Mouse (Mus musculus): ENCODE measurements around the gene Gm17581. TPM values are rescaled to one million over a fixed set of nuclear protein-coding genes. Genes with fewer than 3 reads are reported as not detected.
"Not testable (repeated sequence)": the region's sequence is repeated elsewhere in the genome, so short reads cannot be mapped to it uniquely, and the experiment has no call there.

Gm17581 gene
- not detected in 2 replicates for polyA plus RNA-seq (2012; rRNA removed)

DNA sequence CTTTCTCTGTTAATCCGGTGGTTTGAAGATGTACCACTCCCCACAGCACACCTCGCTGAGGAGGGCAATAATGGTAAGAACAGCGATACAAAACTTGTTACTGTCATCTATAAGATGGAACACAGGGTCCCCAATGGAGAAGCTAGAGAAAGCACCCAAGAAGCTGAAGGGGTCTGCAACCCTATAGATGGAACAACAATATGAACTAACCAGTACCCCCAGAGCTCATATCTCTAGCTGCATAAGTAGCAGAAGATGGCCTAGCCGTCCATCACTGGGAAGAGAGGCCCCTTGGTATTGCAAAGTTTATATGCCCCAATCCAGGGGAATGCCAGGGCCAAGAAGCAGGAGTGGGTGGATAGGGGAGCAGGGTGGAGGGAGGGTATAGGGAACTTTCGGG, at the start of gene Gm17581:
TSS of gene Gm17581 (minus strand) at position 101 of the 400 bp plus-strand sequence.
- H3K4me3 ChIP-seq (ENCODE audit: insufficient read depth, low read length); H3K4me1 ChIP-seq (ENCODE audit: control insufficient read depth, insufficient read depth, low read length); H3K27ac ChIP-seq (ENCODE audit: insufficient read depth, low read length): not testable (repeated sequence)

DNA sequence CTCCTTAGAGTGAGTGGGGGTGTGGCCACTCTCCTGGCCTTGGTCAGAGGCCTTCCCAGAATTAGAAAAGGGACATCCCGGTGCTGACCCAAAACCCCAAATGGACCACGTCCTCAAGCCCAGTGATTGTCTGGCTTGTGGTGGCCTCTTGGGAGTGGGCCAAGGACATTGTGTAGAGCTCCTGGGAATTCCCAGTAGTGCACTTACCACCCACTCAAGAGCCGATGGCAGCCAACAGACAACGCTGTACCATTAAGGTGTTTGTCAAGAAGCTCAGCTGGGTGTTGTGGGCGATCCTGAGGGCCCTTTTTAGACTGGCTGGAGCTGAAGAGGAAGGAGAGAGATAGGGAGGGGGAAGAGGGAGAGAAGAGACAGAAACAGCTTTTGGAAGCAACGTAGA, 48.9 kb upstream of the Gm17581 start:
- no peak for TF ChIP-seq POLR2A (IDR thresholded peaks at IDR 0.05; ENCODE audit: extremely low read depth, insufficient read depth, low read length)
- TF ChIP-seq CTCF (IDR thresholded peaks at IDR 0.05; ENCODE audit: extremely low read depth, insufficient read depth, low read length) = no peak
- H3K4me3 ChIP-seq (ENCODE audit: insufficient read depth, low read length) = no peak overlapping the region
- no peak overlapping the region for H3K27ac ChIP-seq (ENCODE audit: insufficient read depth, low read length)
- peaks cover 5% of the 10 kb centered on the region for H3K4me1 ChIP-seq (ENCODE audit: control insufficient read depth, insufficient read depth, low read length)

DNA sequence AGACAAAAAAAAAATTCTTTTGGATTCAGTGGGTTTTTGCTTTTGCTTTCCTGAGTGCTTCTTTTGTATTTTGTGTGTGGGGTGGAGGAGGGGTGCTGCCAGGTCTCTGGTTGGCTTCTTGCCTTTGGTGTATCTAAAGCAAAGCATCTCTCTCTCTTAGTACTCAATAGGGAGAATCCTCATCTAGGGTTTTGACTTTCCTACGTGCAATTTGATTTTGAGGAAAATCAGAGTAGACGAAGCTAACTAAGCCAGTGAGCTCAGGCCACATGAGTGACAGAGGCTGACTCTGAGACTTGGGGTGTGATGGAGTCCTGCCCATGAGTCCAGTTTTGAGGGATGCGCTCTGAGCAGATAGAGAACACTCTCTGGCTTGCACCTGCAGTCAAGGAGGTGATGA, 43.8 kb upstream of the Gm17581 start:
- TF ChIP-seq POLR2A (IDR thresholded peaks at IDR 0.05; ENCODE audit: extremely low read depth, insufficient read depth, low read length) (no peak), CTCF (IDR thresholded peaks at IDR 0.05; ENCODE audit: extremely low read depth, insufficient read depth, low read length) (no peak)
- Histone ChIP-seq H3K27ac (ENCODE audit: insufficient read depth, low read length) (no peak overlapping the region), H3K4me1 (ENCODE audit: control insufficient read depth, insufficient read depth, low read length) (peaks cover 3% of the 10 kb centered on the region; the same call in 1 of the 2 replicates), H3K4me3 (ENCODE audit: insufficient read depth, low read length) (no peak overlapping the region)

DNA sequence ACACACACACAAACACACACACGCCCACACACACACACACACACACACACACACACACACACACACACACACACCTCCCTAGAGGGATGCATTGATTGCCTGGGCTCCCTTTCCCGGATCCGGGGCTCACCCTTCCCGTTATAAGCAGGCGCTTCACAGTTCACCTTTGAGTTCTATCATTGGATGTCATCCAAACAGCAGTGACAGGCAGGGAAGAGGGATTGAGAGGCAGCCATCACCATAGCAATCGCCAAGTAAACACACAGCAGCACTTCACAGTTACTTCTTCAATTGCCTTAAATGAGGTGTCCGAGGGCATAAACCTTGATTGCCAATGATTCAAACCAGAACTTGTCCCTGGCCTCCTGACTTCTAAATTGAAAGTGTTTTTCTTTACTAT, 43.4 kb upstream of the Gm17581 start:
- TF ChIP-seq CTCF (IDR thresholded peaks at IDR 0.05; ENCODE audit: extremely low read depth, insufficient read depth, low read length) (no peak), POLR2A (IDR thresholded peaks at IDR 0.05; ENCODE audit: extremely low read depth, insufficient read depth, low read length) (no peak)
- H3K4me3 ChIP-seq (ENCODE audit: insufficient read depth, low read length) = no peak overlapping the region
- peaks cover 3% of the 10 kb centered on the region; the same call in 1 of the 2 replicates for H3K4me1 ChIP-seq (ENCODE audit: control insufficient read depth, insufficient read depth, low read length)
- H3K27ac ChIP-seq (ENCODE audit: insufficient read depth, low read length) = no peak overlapping the region

DNA sequence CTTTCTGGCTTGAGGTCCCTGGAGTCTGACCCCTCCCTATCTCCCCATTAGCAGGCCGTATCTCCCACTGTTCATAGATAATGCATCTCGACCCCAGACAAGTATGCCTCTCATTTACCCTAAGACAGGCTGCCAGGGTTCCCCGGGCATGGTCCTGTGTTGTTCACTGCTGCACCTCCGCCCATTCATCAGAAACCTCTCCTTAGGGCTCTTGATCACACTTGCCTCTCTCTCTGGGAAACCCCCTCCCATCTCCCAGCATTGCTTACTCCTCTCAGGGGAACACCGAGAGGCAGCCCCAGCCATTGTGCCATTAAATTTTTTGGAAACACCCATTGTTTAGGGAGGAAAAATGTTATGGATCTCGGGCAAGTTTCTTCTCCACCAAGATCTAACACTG, 42.3 kb upstream of the Gm17581 start:
- H3K4me3 ChIP-seq (ENCODE audit: insufficient read depth, low read length) = no peak overlapping the region
- TF ChIP-seq CTCF (IDR thresholded peaks at IDR 0.05; ENCODE audit: extremely low read depth, insufficient read depth, low read length) = no peak
- no peak for TF ChIP-seq POLR2A (IDR thresholded peaks at IDR 0.05; ENCODE audit: extremely low read depth, insufficient read depth, low read length)

DNA sequence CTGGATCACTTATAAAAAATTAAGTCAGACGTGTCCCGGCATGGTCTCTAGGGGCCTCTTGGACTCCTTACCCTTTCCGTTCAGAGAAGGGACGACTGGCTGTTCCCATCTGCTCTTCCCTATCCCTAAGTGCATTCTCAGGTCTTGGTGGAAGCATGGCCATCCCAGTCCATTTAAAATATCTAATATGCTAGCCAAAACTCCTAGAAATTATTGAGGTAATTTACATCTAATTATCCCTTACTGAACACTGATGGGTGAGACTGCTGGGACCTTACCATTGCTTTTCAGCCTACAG, 42.0 kb upstream of the Gm17581 start:
- TF ChIP-seq POLR2A (IDR thresholded peaks at IDR 0.05; ENCODE audit: extremely low read depth, insufficient read depth, low read length) (no peak), CTCF (IDR thresholded peaks at IDR 0.05; ENCODE audit: extremely low read depth, insufficient read depth, low read length) (no peak)
- H3K27ac ChIP-seq (ENCODE audit: insufficient read depth, low read length) = no peak overlapping the region
- no peak overlapping the region for H3K4me3 ChIP-seq (ENCODE audit: insufficient read depth, low read length)
- peaks cover 3% of the 10 kb centered on the region; the same call in 1 of the 2 replicates for H3K4me1 ChIP-seq (ENCODE audit: control insufficient read depth, insufficient read depth, low read length)

More for the DNA sequence above, 42.3 kb upstream of the Gm17581 start:
- Histone ChIP-seq H3K27ac (ENCODE audit: insufficient read depth, low read length) (no peak overlapping the region), H3K4me1 (ENCODE audit: control insufficient read depth, insufficient read depth, low read length) (peaks cover 3% of the 10 kb centered on the region; the same call in 1 of the 2 replicates)

DNA sequence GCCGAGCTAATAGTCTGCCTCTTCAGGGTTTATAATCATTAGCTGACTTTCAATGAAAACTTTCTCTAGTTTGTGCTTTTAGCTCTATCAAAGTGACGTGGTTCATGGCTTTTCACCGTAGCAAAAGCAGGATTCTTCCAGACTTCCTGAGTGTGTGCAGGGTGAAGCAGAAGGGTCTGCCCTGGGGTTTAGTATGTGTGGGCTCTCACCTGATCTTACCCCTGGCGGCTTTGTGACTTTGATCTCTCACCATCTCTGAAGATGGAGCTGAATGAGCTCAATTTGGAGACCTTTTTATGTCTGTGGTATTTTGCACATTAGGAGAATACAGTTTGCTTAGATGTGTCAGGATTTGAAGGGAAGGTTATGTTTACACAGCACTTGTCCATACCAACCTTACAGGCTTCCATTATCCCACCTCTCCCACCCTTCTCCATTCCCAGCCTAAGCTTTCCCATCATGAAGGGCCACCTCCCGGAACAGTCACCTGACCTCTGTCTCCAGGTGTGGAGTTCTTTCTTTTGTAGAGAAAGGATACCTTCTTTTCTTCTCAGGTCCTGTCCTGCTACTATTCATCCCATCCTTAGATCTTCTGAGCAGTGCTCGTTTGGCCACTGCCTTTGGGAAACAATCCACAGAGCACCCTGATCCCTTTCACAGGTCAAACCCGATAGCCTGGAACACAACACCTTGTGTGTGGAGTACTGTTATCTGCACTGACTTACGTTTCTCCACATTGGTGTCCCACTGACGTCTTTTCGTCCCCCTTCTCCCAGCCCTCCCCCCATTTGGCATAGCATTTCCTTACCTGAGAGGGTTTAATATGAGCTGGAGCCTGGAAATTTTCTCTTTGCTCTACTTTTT, 41.4 kb upstream of the Gm17581 start:
- Histone ChIP-seq H3K4me3 (ENCODE audit: insufficient read depth, low read length) (no peak overlapping the region), H3K4me1 (ENCODE audit: control insufficient read depth, insufficient read depth, low read length) (peaks cover 3% of the 10 kb centered on the region; the same call in 1 of the 2 replicates), H3K27ac (ENCODE audit: insufficient read depth, low read length) (no peak overlapping the region)
- TF ChIP-seq POLR2A (IDR thresholded peaks at IDR 0.05; ENCODE audit: extremely low read depth, insufficient read depth, low read length) (no peak), CTCF (IDR thresholded peaks at IDR 0.05; ENCODE audit: extremely low read depth, insufficient read depth, low read length) (no peak)

DNA sequence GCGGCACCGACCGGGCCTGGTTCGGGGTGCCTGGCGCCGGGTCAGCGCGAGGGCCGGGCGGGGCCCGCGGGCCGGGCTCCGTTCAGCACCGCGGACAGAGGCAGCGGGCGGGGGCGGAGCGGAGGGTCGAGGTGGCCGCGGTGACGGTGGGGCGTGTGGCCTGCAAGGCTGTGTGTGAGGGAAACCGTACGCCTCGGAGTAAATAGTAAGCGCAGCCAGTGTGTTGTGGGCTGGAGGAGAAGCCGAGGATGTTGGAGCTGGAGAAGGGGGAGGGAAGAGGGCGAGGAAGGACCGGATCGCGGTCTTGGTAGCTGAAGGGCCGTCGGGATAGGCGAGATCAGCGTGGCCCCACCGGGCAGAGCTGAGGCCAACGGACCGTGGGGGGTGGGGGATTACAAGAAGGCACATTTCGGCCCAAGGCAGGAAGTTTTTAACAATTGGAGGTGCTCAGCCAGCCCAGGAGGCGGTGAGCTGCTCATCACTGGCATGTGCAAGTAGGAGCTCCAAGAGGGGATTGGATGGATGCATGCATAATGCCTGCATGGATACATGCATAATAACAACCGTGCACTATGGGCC, 40.1 kb upstream of the Gm17581 start:
- H3K4me3 ChIP-seq (ENCODE audit: insufficient read depth, low read length) = peak overlapping the region; percentile 78
- TF ChIP-seq POLR2A (IDR thresholded peaks at IDR 0.05; ENCODE audit: extremely low read depth, insufficient read depth, low read length) (no peak), CTCF (IDR thresholded peaks at IDR 0.05; ENCODE audit: extremely low read depth, insufficient read depth, low read length) (no peak)
- H3K27ac ChIP-seq (ENCODE audit: insufficient read depth, low read length) = peak overlapping the region; percentile 20; the same call in 1 of the 2 replicates

DNA sequence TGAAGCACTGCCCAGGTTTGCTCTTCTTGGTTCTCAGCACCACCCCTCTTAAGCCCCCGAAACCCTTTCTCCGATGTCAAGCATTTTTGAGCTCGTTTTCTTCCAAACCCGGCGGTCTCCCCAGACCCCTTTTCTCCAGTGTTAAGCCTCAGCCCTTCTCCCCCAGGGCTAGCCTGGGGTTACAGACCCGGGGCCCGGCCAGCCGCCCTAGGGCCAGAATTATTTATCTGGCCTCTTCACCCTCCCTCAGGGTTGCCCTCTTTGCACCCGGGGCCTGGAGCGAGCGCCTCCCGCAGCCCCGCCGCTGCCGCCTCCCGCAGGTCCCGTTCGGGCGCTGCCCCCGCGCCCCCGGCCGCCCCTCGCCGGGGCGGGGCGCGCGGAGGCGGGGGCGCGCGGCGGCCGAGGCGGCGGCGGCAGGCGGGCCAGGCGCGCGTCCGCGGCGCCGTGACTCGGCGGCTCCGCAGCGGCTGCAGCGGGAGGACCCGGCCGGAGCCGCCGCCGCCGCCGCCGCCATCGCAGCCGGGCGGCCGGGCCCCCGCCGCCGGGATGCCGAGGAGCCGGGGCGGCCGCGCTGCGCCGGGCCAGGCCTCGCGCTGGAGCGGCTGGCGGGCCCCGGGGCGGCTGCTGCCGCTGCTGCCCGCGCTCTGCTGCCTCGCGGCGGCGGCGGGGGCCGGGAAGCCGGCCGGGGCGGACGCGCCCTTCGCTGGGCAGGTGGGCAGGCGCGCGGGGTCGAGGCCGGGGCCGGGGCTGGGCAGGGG, 39.4 kb upstream of the Gm17581 start, which contains the start of gene Mmp24:
TSS of gene Mmp24 (plus strand) at position 416 of the 758 bp plus-strand sequence.
- H3K27ac ChIP-seq (ENCODE audit: insufficient read depth, low read length) = peak within 1 kb of the TSS; percentile 20; the same call in 1 of the 2 replicates
- peaks cover 3% of the 10 kb centered on the region; the same call in 1 of the 2 replicates for H3K4me1 ChIP-seq (ENCODE audit: control insufficient read depth, insufficient read depth, low read length)
- H3K4me3 ChIP-seq (ENCODE audit: insufficient read depth, low read length) = peak within 1 kb of the TSS; percentile 78
- TF ChIP-seq CTCF (IDR thresholded peaks at IDR 0.05; ENCODE audit: extremely low read depth, insufficient read depth, low read length) (no peak), POLR2A (IDR thresholded peaks at IDR 0.05; ENCODE audit: extremely low read depth, insufficient read depth, low read length) (no peak)

More for the DNA sequence above, 40.1 kb upstream of the Gm17581 start:
- H3K4me1 ChIP-seq (ENCODE audit: control insufficient read depth, insufficient read depth, low read length) = peaks cover 3% of the 10 kb centered on the region; the same call in 1 of the 2 replicates

All from cortical plate, adult 2 months (tissue).